Mouse (Mus musculus): ENCODE results near the gene Dcaf12l1. TPM values are rescaled to one million over a fixed set of nuclear protein-coding genes. Genes with fewer than 3 reads are reported as not detected.
"Not testable (repeated sequence)": the region's sequence is repeated elsewhere in the genome, so short reads cannot be mapped to it uniquely, and the experiment has no call there.

The Dcaf12l1 gene
- 1.1 and 1.2 TPM in 2 replicates for polyA plus RNA-seq (2015; fragmentation: Nextera tagmentation; extraction: Ambion mirVana)

DNA sequence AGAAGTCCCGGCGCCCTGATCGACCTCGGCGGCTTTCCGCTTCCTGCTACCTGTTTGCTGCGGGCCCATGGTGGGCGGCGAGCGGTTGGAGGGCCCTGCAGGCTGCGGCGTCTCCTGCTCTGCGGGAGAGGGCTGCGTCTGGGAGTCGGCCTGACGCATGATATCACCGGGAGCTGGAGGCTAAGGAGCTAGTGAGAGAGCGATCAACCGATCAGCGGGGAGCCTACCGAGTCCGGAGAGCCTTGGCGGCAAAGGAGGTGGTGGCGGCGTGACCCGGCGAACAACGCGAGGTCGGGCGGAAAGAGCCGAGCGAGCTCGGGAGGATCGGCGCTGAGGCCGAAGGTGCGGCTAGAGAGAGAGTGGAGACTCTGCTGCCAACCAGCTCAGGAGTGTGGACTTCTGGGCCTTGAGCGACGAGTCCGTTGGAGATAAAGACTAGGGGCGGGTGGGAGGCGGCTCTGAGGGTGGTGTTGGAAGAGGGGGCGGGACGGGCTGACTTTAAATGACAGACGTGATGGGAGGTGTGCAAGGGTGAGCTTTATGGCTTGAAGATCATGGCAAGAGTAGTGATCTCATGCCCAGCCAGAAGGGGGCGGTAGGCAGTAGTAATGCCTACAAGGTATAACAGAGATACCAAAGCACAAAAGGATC is at the start of gene Dcaf12l1:
TSS of gene Dcaf12l1 (minus strand) at position 437 of the 651 bp plus-strand sequence.
- peak within 1 kb of the TSS; percentile 57 for H3K9ac ChIP-seq (replicated peaks)
- 21% methylated on average over 44 of the region's 47 CpGs for WGBS (ENCODE audit: insufficient replicate concordance)
- H3K4me3 ChIP-seq (ENCODE audit: low read depth, low read length): peak within 1 kb of the TSS; percentile 34
- no peaks in the 10 kb centered on the region for H3K27me3 ChIP-seq (ENCODE audit: insufficient read depth, low read length)
- no peaks in the 10 kb centered on the region for H3K4me1 ChIP-seq (ENCODE audit: insufficient read depth)
- ATAC-seq (peak; percentile 95), DNase-seq (peak; percentile 46)
- H3K9me3 ChIP-seq (ENCODE audit: low read length): no peaks in the 10 kb centered on the region
- peak within 1 kb of the TSS; percentile 68 for H3K4me2 ChIP-seq (ENCODE audit: low read depth, low read length)
- TF ChIP-seq EP300 (IDR thresholded peaks at IDR 0.05; ENCODE audit: low read depth) (no peak), CTCF (IDR thresholded peaks at IDR 0.05; ENCODE audit: low read depth) (peak; percentile 41)
- H3K36me3 ChIP-seq (replicated peaks; ENCODE audit: insufficient read depth, low read length): no peaks in the 10 kb centered on the region
- H3K27ac ChIP-seq (ENCODE audit: low read depth): no peak within 1 kb of the TSS

GRCm38 (mm10) chrX:44809356-44809755 is 19.4 kb upstream of the Dcaf12l1 start:
- H3K27me3 ChIP-seq (ENCODE audit: insufficient read depth, low read length); H3K27ac ChIP-seq (ENCODE audit: low read depth); H3K9ac ChIP-seq (replicated peaks); H3K4me2 ChIP-seq (ENCODE audit: low read depth, low read length); H3K36me3 ChIP-seq (replicated peaks; ENCODE audit: insufficient read depth, low read length); DNase-seq; H3K4me3 ChIP-seq (ENCODE audit: low read depth, low read length); H3K4me1 ChIP-seq (ENCODE audit: insufficient read depth); ATAC-seq; H3K9me3 ChIP-seq (ENCODE audit: low read length): not testable (repeated sequence)
- WGBS (ENCODE audit: insufficient replicate concordance): 57% methylated on average over 1 of the region's 1 CpGs

- no peaks in the 10 kb centered on the region for H3K9me3 ChIP-seq (ENCODE audit: low read length)
- H3K4me3 ChIP-seq (ENCODE audit: low read depth, low read length): peak overlapping the region; percentile 34
- H3K27me3 ChIP-seq (ENCODE audit: insufficient read depth, low read length): no peaks in the 10 kb centered on the region
- no peak overlapping the region for H3K27ac ChIP-seq (ENCODE audit: low read depth)
- H3K36me3 ChIP-seq (replicated peaks; ENCODE audit: insufficient read depth, low read length): no peaks in the 10 kb centered on the region
- ATAC-seq (no peak; the same call in 1 of the 2 replicates), DNase-seq (no peak)
- H3K9ac ChIP-seq (replicated peaks): peak overlapping the region; percentile 57
- 35% methylated on average over 34 of the region's 36 CpGs for WGBS (ENCODE audit: insufficient replicate concordance)
- TF ChIP-seq CTCF (IDR thresholded peaks at IDR 0.05; ENCODE audit: low read depth) (no peak), EP300 (IDR thresholded peaks at IDR 0.05; ENCODE audit: low read depth) (no peak)
- peak overlapping the region; percentile 68 for H3K4me2 ChIP-seq (ENCODE audit: low read depth, low read length)
- no peaks in the 10 kb centered on the region for H3K4me1 ChIP-seq (ENCODE audit: insufficient read depth)
Observed at GRCm38 (mm10) chrX:44789036-44789760, 799 bp downstream of the Dcaf12l1 start.

All from liver, postnatal 0 days (tissue).